Mouse (Mus musculus) CH12.LX (cell line): ENCODE measurements around the gene Cask. TPM values are rescaled to one million over a fixed set of nuclear protein-coding genes. Genes with fewer than 3 reads are reported as not detected.

Source experiments
- DNase-seq: peaks from one replicate; pipeline ENCODE4 v3.0.0-alpha.2; 2013; ENCODE audit errors: extremely low read depth
- H3K27ac ChIP-seq: 2 replicates; pipeline ENCODE4 v1.5.1; 2012; ENCODE audit warnings: low read depth, mild to moderate bottlenecking, control low read depth, moderate library complexity; ENCODE audit not compliant: insufficient read depth
- H3K27me3 ChIP-seq: replicated peaks from 2 replicates; pipeline ENCODE3; 2012; ENCODE audit warnings: inconsistent platforms
- H3K36me3 ChIP-seq, 2 experiments: replicated peaks in 1 of 2; 2 replicates each; pipeline versions ENCODE3 to v1.6.1; 2012; ENCODE audit warnings: inconsistent platforms in 1 of 2, low read length in 1 of 2, mild to moderate bottlenecking in 1 of 2, mixed read lengths in 1 of 2, moderate library complexity in 1 of 2; ENCODE audit not compliant: control insufficient read depth in 1 of 2, insufficient read depth in 1 of 2
- H3K4me1 ChIP-seq, 2 experiments: 2 replicates each; pipeline ENCODE4 v1.6.1; 2012; ENCODE audit warnings: inconsistent platforms in 1 of 2, moderate library complexity in 1 of 2; ENCODE audit not compliant: insufficient read depth in 2 of 2, control insufficient read depth in 1 of 2
- H3K4me2 ChIP-seq: 2 replicates; pipeline ENCODE4 v1.6.1; 2012; ENCODE audit warnings: low read depth, mild to moderate bottlenecking, control low read depth; ENCODE audit not compliant: poor library complexity, insufficient read depth, severe bottlenecking
- H3K4me3 ChIP-seq, 3 experiments: fragments of 150-350 bp in 1 of 3; sonication (generic) in 1 of 3; replicated peaks in 1 of 3; 2 replicates each; pipeline versions ENCODE3 to v1.5.1; 2011 to 2012; ENCODE audit warnings: low read depth in 2 of 3, low read length in 2 of 3, mild to moderate bottlenecking in 2 of 3, moderate library complexity in 2 of 3, control low read depth in 1 of 3, improper control_type of control experiment in 1 of 3, inconsistent platforms in 1 of 3, mixed read lengths in 1 of 3; ENCODE audit not compliant: poor library complexity in 1 of 3
- H3K79me2 ChIP-seq: replicated peaks from 2 replicates; pipeline ENCODE4 v1.6.1; 2012; ENCODE audit warnings: mild to moderate bottlenecking, moderate library complexity; ENCODE audit not compliant: control insufficient read depth, poor library complexity, insufficient read depth, severe bottlenecking; ENCODE audit errors: extremely low read depth
- H3K9ac ChIP-seq: 2 replicates; pipeline ENCODE4 v1.6.1; 2012; ENCODE audit warnings: low read depth, mild to moderate bottlenecking, control low read depth, moderate library complexity; ENCODE audit not compliant: insufficient read depth
- H3K9me3 ChIP-seq: replicated peaks from 2 replicates; pipeline ENCODE3; 2012; ENCODE audit warnings: low read length, inconsistent platforms, mixed read lengths
- BHLHE40 ChIP-seq: IDR thresholded peaks from 2 replicates; pipeline ENCODE4 v1.6.1; 2011; ENCODE audit warnings: mild to moderate bottlenecking, low read depth, low read length, improper control_type of control experiment
- CHD1 ChIP-seq: IDR thresholded peaks from 2 replicates; pipeline ENCODE4 v1.6.1; 2012; ENCODE audit warnings: low read depth, low read length, improper control_type of control experiment, inconsistent platforms
- CHD2 ChIP-seq: IDR thresholded peaks from 2 replicates; pipeline ENCODE4 v1.6.1; 2011; ENCODE audit warnings: low read length, improper control_type of control experiment
- CTCF ChIP-seq, 2 experiments: IDR thresholded peaks in 1 of 2; conservative IDR thresholded peaks in 1 of 2; 2 replicates each; pipeline ENCODE4 v1.5.1; 2011 to 2012; ENCODE audit warnings: low read depth in 2 of 2, low read length in 2 of 2, improper control_type of control experiment in 1 of 2, inconsistent platforms in 1 of 2, mild to moderate bottlenecking in 1 of 2, moderate library complexity in 1 of 2
- E2F4 ChIP-seq: IDR thresholded peaks from 2 replicates; pipeline ENCODE4 v1.6.1; 2011; ENCODE audit warnings: low read depth, low read length, improper control_type of control experiment; ENCODE audit not compliant: insufficient replicate concordance
- EP300 ChIP-seq: IDR thresholded peaks from 2 replicates; pipeline ENCODE4 v1.6.1; 2011; ENCODE audit warnings: low read length, improper control_type of control experiment
- ETS1 ChIP-seq: conservative IDR thresholded peaks from 2 replicates; pipeline ENCODE4 v1.6.1; 2012; ENCODE audit warnings: low read depth, mild to moderate bottlenecking, inconsistent platforms, low read length, improper control_type of control experiment, moderate library complexity
- IRF4 ChIP-seq: IDR thresholded peaks from 2 replicates; pipeline ENCODE4 v1.6.1; 2014; ENCODE audit warnings: low read depth, mild to moderate bottlenecking, inconsistent platforms, low read length, improper control_type of control experiment
- JUN ChIP-seq: IDR thresholded peaks from 2 replicates; pipeline ENCODE4 v1.6.1; 2011; ENCODE audit warnings: low read depth, mild to moderate bottlenecking, low read length, improper control_type of control experiment, moderate library complexity; ENCODE audit not compliant: insufficient read depth
- JUND ChIP-seq: conservative IDR thresholded peaks from 2 replicates; pipeline ENCODE4 v1.6.1; 2011; ENCODE audit warnings: low read depth, low read length, improper control_type of control experiment
- KAT2A ChIP-seq: IDR thresholded peaks from 2 replicates; pipeline ENCODE4 v1.6.1; 2012; ENCODE audit warnings: low read length, improper control_type of control experiment, inconsistent platforms; ENCODE audit not compliant: insufficient replicate concordance
- MAFK ChIP-seq: IDR thresholded peaks from 2 replicates; pipeline ENCODE4 v1.6.1; 2011; ENCODE audit warnings: low read length, improper control_type of control experiment; ENCODE audit not compliant: insufficient replicate concordance
- MAX ChIP-seq: IDR thresholded peaks from 2 replicates; pipeline ENCODE4 v1.6.1; 2011; ENCODE audit warnings: low read length, improper control_type of control experiment
- MAZ ChIP-seq: IDR thresholded peaks from 2 replicates; pipeline ENCODE4 v1.6.1; 2012; ENCODE audit warnings: low read depth, mild to moderate bottlenecking, inconsistent platforms, low read length, improper control_type of control experiment, moderate library complexity
- MEF2A ChIP-seq: IDR thresholded peaks from 2 replicates; pipeline ENCODE4 v1.6.1; 2014; ENCODE audit warnings: low read depth, mild to moderate bottlenecking, inconsistent platforms, low read length, improper control_type of control experiment, borderline replicate concordance
- RAD21 ChIP-seq: IDR thresholded peaks from 2 replicates; pipeline ENCODE4 v1.6.1; 2011; ENCODE audit warnings: low read depth, mild to moderate bottlenecking, low read length, improper control_type of control experiment, moderate library complexity
- TCF12 ChIP-seq: IDR thresholded peaks from 2 replicates; pipeline ENCODE4 v1.6.1; 2014; ENCODE audit warnings: low read depth, mild to moderate bottlenecking, inconsistent platforms, low read length, improper control_type of control experiment
- UBTF ChIP-seq: IDR thresholded peaks from 2 replicates; pipeline ENCODE4 v1.6.1; 2012; ENCODE audit warnings: low read depth, mild to moderate bottlenecking, inconsistent platforms, low read length, improper control_type of control experiment, moderate library complexity
- USF1 ChIP-seq: IDR thresholded peaks from 2 replicates; pipeline ENCODE4 v1.6.1; 2014; ENCODE audit warnings: low read depth, mild to moderate bottlenecking, inconsistent platforms, low read length, improper control_type of control experiment
- ZC3H11A ChIP-seq: IDR thresholded peaks from 2 replicates; pipeline ENCODE4 v1.6.1; 2012; ENCODE audit warnings: low read depth, mild to moderate bottlenecking, inconsistent platforms, low read length, improper control_type of control experiment
- dilution Hi-C: fragments of 300-500 bp; cut with MboI; formaldehyde crosslinking; loops from 2 replicates; pipeline ENCODE4 v1.14.3; 2020; ENCODE audit warnings: low sequenced_read_pairs; ENCODE audit not compliant: extremely low pct_unique_long_range_greater_than_20kb, extremely low pct_ligation_motif_present
- in situ Hi-C: fragments of 300-500 bp; cut with MboI; formaldehyde crosslinking; loops from 3 replicates; pipeline ENCODE4 v1.14.3; 2019; ENCODE audit warnings: low sequenced_read_pairs, low pct_ligation_motif_present, low pct_unique_long_range_greater_than_20kb, mixed read lengths
- polyA plus RNA-seq: library from polyadenylated mRNA; unstranded; fragments of >175 nt; gene quantifications from 2 replicates; pipeline ENCODE4 v1.2.1, GENCODE M21; 2012; ENCODE audit warnings: low read depth; ENCODE audit not compliant: insufficient read length
- total RNA-seq, 2 experiments: library from RNA; depleted of rRNA; stranded (reverse); fragments of 300-350 nt in 1 of 2; fragments of >200 nt in 1 of 2; gene quantifications; 2 replicates each; pipeline ENCODE4 v1.2.3; 2012 to 2014

Gene Cask
- total and polyA plus RNA-seq, 3 experiments = 0.40 to 5.0 (median 0.49) TPM

DNA sequence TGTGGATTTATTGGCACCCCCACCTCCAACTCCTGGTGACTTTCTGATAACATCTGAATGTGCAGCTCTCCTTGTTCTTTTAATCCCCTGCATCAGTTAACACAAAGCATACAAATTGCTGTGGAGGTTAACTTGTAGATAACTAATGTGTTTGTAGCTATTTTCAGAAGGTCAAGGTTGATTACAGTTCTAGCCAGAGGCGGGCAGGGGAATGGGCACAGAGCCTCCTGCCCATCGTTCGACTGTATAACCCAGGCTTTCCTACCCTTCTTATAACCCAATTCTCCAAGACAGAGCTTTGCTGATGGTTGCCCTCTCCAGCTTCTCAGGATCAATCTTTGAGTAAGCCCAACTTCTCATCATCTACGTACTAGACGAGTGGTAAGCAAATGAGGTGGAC is 190.1 kb downstream of the Cask start, which contains the start of gene Gpr82:
Gpr82 (plus strand) TSS at position 301 of the 400 bp plus-strand sequence.
- no peaks in the 10 kb centered on the region for H3K9me3 ChIP-seq
- H3K27me3 ChIP-seq = no peaks in the 10 kb centered on the region
- dilution Hi-C loops (no loop called here), in situ Hi-C loops (loop anchor here (25.0 kb wide), 1 partner anchor 424 kb away; no protein-coding TSS in a partner anchor)
- no peaks in the 10 kb centered on the region for H3K79me2 ChIP-seq
- no peak within 1 kb of the TSS for H3K9ac ChIP-seq
- TF ChIP-seq ZC3H11A = no peak
- TF ChIP-seq IRF4 = no peak
- TF ChIP-seq E2F4 = no peak
- no peak for TF ChIP-seq MAZ
- TF ChIP-seq JUN = no peak
- TF ChIP-seq MAFK = no peak
- TF ChIP-seq UBTF = no peak
- no peak for TF ChIP-seq TCF12
- no peak for TF ChIP-seq USF1
- TF ChIP-seq EP300 = no peak
- no peak for TF ChIP-seq RAD21
- no peak for TF ChIP-seq CTCF (conservative IDR thresholded peaks at IDR 0.05 in 1 of 2, IDR thresholded peaks at IDR 0.05 in 1 of 2; ENCODE audit: low read depth in 2 of 2, low read length in 2 of 2)
- TF ChIP-seq ETS1 = no peak
- TF ChIP-seq MEF2A = no peak
- no peak for TF ChIP-seq CHD2
- TF ChIP-seq KAT2A = no peak
- TF ChIP-seq JUND = no peak
- TF ChIP-seq CHD1 = no peak
- H3K4me3 ChIP-seq = no peak within 1 kb of the TSS
- DNase-seq = no peak
- H3K4me2 ChIP-seq = no peak within 1 kb of the TSS
- peaks cover 8 to 27% of the 10 kb centered on the region in 2 experiments; a peak in 3 of 4 replicates for H3K4me1 ChIP-seq
- no peak within 1 kb of the TSS; the same call in 1 of the 2 replicates for H3K27ac ChIP-seq
- no peaks in the 10 kb centered on the region for H3K36me3 ChIP-seq

DNA sequence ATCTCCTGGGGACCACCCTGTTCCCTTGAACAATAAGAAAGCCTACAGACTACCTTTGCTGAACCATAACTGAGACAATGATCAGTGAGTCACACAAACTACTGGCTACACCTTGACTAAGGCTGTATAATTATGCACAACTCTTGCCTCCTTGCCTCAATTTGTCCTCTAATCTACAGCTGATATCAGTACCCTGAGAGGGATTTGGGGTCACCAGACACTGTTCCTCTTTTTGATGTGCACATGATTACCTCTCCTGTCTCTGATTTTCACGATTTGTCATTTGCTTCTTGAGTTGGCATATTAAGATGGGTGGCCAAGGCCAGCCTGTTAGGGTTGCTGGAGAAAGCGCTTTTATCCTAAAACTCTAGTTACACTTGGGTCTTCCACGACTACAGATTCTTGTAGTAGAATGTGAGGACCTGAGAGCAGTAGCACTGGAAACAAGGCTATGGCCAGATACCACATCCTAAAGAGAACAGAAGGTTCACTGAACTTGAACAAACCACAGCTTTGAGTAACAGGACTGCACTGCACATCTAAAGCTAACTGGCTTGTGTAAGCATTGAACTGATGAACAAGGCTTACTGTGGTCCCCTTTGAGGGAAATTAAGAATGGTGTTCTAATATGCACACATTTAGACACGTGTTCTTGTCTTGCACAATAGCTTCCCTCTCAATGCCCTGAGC is 191.8 kb downstream of the Cask start:
- no peaks in the 10 kb centered on the region for H3K9me3 ChIP-seq
- DNase-seq = peak; percentile 64
- peak overlapping the region; percentile 88 for H3K27ac ChIP-seq
- H3K4me2 ChIP-seq = peak overlapping the region; percentile 67
- H3K27me3 ChIP-seq = no peaks in the 10 kb centered on the region
- peak overlapping the region; percentile 26; the same call in 1 of the 2 replicates for H3K9ac ChIP-seq
- H3K4me1 ChIP-seq = peaks cover 8 to 28% of the 10 kb centered on the region in 2 experiments; a peak in 3 of 4 replicates
- dilution Hi-C loops (no loop called here), in situ Hi-C loops (loop anchor here (10.0 to 25.0 kb wide), 2 partner anchors 195 to 422 kb away; partner anchors contain the start of gene Nyx)
- H3K4me3 ChIP-seq = no peak overlapping the region
- TF ChIP-seq EP300 (peak; percentile 69; the same call in 1 of the 2 replicates), MAX (peak; percentile 36; the same call in 1 of the 2 replicates), MEF2A (no peak), BHLHE40 (peak; percentile 52; the same call in 1 of the 2 replicates)
- H3K36me3 ChIP-seq = no peaks in the 10 kb centered on the region
- H3K79me2 ChIP-seq = no peaks in the 10 kb centered on the region
